Mouse (Mus musculus): ENCODE measurements around the gene Thbs4. TPM values are rescaled to one million over a fixed set of nuclear protein-coding genes. Genes with fewer than 3 reads are reported as not detected.

Gene Thbs4
- polyA plus RNA-seq, 1 experiment, result 0.26 TPM

GRCm38 (mm10) chr13:92799306-92799925 is 4.8 kb upstream of the Thbs4 start:
- H3K27ac ChIP-seq (ENCODE audit: insufficient read depth, low read length), result no peak overlapping the region
- H3K27me3 ChIP-seq (ENCODE audit: control insufficient read depth, insufficient read depth, low read length), result no peaks in the 10 kb centered on the region
- WGBS, result 80% methylated on average over 7 of the region's 7 CpGs
- H3K4me3 ChIP-seq (replicated peaks; ENCODE audit: insufficient read depth, low read depth, low read length), result no peak overlapping the region
- no peak for DNase-seq
- H3K4me1 ChIP-seq (ENCODE audit: control insufficient read depth, insufficient read depth, low read length), result no peaks in the 10 kb centered on the region
- TF ChIP-seq CTCF (IDR thresholded peaks at IDR 0.05; ENCODE audit: borderline replicate concordance, insufficient read depth, low read depth, low read length) (no peak), POLR2A (IDR thresholded peaks at IDR 0.05; ENCODE audit: borderline replicate concordance, insufficient read depth, low read length) (no peak)

- H3K27me3 ChIP-seq (ENCODE audit: control insufficient read depth, insufficient read depth, low read length), result no peaks in the 10 kb centered on the region
- no peak for DNase-seq
- H3K27ac ChIP-seq (ENCODE audit: insufficient read depth, low read length), result no peak overlapping the region
- TF ChIP-seq CTCF (IDR thresholded peaks at IDR 0.05; ENCODE audit: borderline replicate concordance, insufficient read depth, low read depth, low read length) (no peak), POLR2A (IDR thresholded peaks at IDR 0.05; ENCODE audit: borderline replicate concordance, insufficient read depth, low read length) (no peak)
- WGBS, result 75% methylated on average over 2 of the region's 2 CpGs
- H3K4me1 ChIP-seq (ENCODE audit: control insufficient read depth, insufficient read depth, low read length), result no peaks in the 10 kb centered on the region
- H3K4me3 ChIP-seq (replicated peaks; ENCODE audit: insufficient read depth, low read depth, low read length), result no peak overlapping the region
Observed at GRCm38 (mm10) chr13:92798830-92799229, 4.2 kb upstream of the Thbs4 start.

DNA sequence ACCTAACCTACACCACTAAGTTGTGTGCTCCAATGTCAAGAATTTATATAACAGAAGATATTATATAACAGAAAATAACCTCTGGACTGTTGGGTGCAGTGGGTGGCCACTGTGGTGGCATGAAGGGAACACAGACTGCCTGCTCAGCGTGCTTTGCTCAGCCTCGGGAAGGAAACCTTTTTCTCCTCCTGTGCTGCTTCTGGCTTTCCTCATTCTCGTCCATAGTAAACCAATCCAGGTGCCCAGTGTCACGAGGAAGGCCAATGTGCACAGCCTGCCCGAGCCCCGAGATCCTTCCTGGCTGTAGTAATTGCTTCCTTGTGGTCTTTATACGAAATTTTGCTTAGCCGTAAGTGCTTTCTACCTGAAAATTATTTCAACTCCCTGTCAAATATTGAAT is 982 bp downstream of the Thbs4 start:
- 69% methylated on average over 8 of the region's 8 CpGs for WGBS
- DNase-seq, result no peak
- H3K27me3 ChIP-seq (ENCODE audit: control insufficient read depth, insufficient read depth, low read length), result no peaks in the 10 kb centered on the region
- no peaks in the 10 kb centered on the region for H3K4me1 ChIP-seq (ENCODE audit: control insufficient read depth, insufficient read depth, low read length)
- no peak overlapping the region for H3K4me3 ChIP-seq (replicated peaks; ENCODE audit: insufficient read depth, low read depth, low read length)
- H3K27ac ChIP-seq (ENCODE audit: insufficient read depth, low read length), result no peak overlapping the region
- no peak for TF ChIP-seq CTCF (IDR thresholded peaks at IDR 0.05; ENCODE audit: borderline replicate concordance, insufficient read depth, low read depth, low read length)
- no peak for TF ChIP-seq POLR2A (IDR thresholded peaks at IDR 0.05; ENCODE audit: borderline replicate concordance, insufficient read depth, low read length)

GRCm38 (mm10) chr13:92791474-92791873 is 3.1 kb downstream of the Thbs4 start:
- H3K4me3 ChIP-seq (replicated peaks; ENCODE audit: insufficient read depth, low read depth, low read length), result no peak overlapping the region
- H3K27ac ChIP-seq (ENCODE audit: insufficient read depth, low read length), result no peak overlapping the region
- no peaks in the 10 kb centered on the region for H3K27me3 ChIP-seq (ENCODE audit: control insufficient read depth, insufficient read depth, low read length)
- no peak for DNase-seq
- H3K4me1 ChIP-seq (ENCODE audit: control insufficient read depth, insufficient read depth, low read length), result no peaks in the 10 kb centered on the region
- WGBS, result 85% methylated on average over 7 of the region's 7 CpGs
- TF ChIP-seq CTCF (IDR thresholded peaks at IDR 0.05; ENCODE audit: borderline replicate concordance, insufficient read depth, low read depth, low read length), result no peak
- no peak for TF ChIP-seq POLR2A (IDR thresholded peaks at IDR 0.05; ENCODE audit: borderline replicate concordance, insufficient read depth, low read length)

DNA sequence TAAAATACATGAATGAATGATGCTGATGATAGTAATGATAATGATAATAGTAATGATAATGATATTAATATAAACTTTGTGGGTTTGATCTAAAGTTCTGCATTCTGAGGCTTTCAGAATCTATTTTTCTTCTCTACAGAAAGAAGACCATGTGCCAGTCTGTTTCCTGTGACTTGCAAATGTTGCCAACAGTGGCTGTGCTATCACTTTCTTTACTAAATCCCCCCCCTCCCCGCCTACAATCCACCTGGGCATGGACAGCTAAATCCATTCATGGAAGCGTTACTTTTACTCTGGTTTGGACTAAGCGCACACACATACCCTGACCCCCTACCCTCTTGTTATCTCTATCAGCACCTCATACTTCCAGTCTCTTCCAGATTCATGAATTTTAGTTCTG is 10.3 kb downstream of the Thbs4 start:
- 90% methylated on average over 3 of the region's 3 CpGs for WGBS
- H3K4me3 ChIP-seq (replicated peaks; ENCODE audit: insufficient read depth, low read depth, low read length), result no peak overlapping the region
- no peaks in the 10 kb centered on the region for H3K27me3 ChIP-seq (ENCODE audit: control insufficient read depth, insufficient read depth, low read length)
- no peak for DNase-seq
- no peaks in the 10 kb centered on the region for H3K4me1 ChIP-seq (ENCODE audit: control insufficient read depth, insufficient read depth, low read length)
- H3K27ac ChIP-seq (ENCODE audit: insufficient read depth, low read length), result no peak overlapping the region
- TF ChIP-seq POLR2A (IDR thresholded peaks at IDR 0.05; ENCODE audit: borderline replicate concordance, insufficient read depth, low read length) (no peak), CTCF (IDR thresholded peaks at IDR 0.05; ENCODE audit: borderline replicate concordance, insufficient read depth, low read depth, low read length) (no peak)

DNA sequence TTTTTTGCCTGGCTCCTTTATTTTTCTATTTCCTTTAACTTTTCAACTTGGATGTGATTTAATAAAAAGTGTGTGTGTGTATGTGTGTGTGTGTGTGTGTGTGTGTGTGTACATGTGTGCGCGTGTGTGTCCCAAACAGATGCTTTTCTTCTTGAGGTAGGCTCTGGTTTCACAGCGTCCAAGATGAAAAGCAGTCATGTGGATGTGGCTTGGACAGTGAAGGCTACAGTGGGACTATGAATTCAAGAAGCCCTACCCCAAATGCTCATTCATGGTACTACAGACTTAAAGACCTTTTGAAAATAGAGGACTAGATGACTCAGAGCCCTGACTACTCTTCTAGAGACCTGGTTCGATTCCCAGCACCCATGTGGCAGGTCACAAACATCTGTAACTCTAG is 11.1 kb downstream of the Thbs4 start:
- Histone ChIP-seq H3K4me3 (replicated peaks; ENCODE audit: insufficient read depth, low read depth, low read length) (no peak overlapping the region), H3K27ac (ENCODE audit: insufficient read depth, low read length) (no peak overlapping the region), H3K4me1 (ENCODE audit: control insufficient read depth, insufficient read depth, low read length) (no peaks in the 10 kb centered on the region), H3K27me3 (ENCODE audit: control insufficient read depth, insufficient read depth, low read length) (no peaks in the 10 kb centered on the region)
- TF ChIP-seq POLR2A (IDR thresholded peaks at IDR 0.05; ENCODE audit: borderline replicate concordance, insufficient read depth, low read length) (no peak), CTCF (IDR thresholded peaks at IDR 0.05; ENCODE audit: borderline replicate concordance, insufficient read depth, low read depth, low read length) (no peak)
- DNase-seq, result no peak
- WGBS, result 94% methylated on average over 4 of the region's 4 CpGs

DNA sequence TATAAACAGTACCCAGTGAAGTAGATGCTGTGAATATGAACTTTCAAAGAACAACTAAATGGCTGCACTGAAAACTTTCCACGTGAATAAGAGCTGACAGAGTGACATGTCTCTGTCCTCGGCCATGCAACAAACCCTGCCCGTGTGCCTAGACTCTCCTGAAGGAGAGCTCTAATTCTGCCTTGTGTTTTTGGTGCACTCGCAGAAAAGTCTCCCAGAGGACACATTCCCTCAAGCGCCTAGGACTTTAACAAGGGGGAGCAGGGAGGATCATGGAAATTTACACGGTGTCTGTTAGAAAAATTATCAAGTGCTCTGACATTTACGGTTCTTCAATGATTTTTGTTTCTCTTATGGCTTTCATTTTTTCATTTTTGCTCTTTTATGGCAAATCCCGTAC is 13.7 kb downstream of the Thbs4 start:
- Histone ChIP-seq H3K27ac (ENCODE audit: insufficient read depth, low read length) (no peak overlapping the region), H3K4me3 (replicated peaks; ENCODE audit: insufficient read depth, low read depth, low read length) (no peak overlapping the region), H3K4me1 (ENCODE audit: control insufficient read depth, insufficient read depth, low read length) (peaks cover under 1% of the 10 kb centered on the region; the same call in 1 of the 2 replicates), H3K27me3 (ENCODE audit: control insufficient read depth, insufficient read depth, low read length) (no peaks in the 10 kb centered on the region)
- no peak for DNase-seq
- 82% methylated on average over 8 of the region's 8 CpGs for WGBS
- TF ChIP-seq POLR2A (IDR thresholded peaks at IDR 0.05; ENCODE audit: borderline replicate concordance, insufficient read depth, low read length), result no peak
- no peak for TF ChIP-seq CTCF (IDR thresholded peaks at IDR 0.05; ENCODE audit: borderline replicate concordance, insufficient read depth, low read depth, low read length)

DNA sequence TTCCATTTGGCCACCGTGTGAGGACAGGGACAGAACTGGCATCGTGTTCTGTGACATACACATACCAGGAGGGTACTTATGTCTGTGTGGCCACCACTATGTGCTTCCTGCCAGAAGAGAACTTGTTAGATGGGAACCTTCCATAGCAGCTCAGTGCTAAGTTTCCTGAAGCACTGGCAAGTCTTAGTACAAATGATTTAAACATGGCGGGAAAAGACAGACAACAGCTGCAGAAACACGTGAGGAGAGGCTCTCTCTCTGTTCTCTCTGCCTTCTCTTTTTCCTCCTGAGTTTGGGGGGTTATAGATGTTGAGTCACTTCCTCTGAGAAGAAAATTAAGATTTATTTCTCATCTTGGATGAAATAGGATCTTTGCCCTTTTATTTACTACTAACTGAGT is 14.5 kb downstream of the Thbs4 start:
- Histone ChIP-seq H3K27ac (ENCODE audit: insufficient read depth, low read length) (no peak overlapping the region), H3K4me1 (ENCODE audit: control insufficient read depth, insufficient read depth, low read length) (peaks cover 2% of the 10 kb centered on the region; the same call in 1 of the 2 replicates), H3K27me3 (ENCODE audit: control insufficient read depth, insufficient read depth, low read length) (no peaks in the 10 kb centered on the region), H3K4me3 (replicated peaks; ENCODE audit: insufficient read depth, low read depth, low read length) (no peak overlapping the region)
- DNase-seq, result no peak
- TF ChIP-seq CTCF (IDR thresholded peaks at IDR 0.05; ENCODE audit: borderline replicate concordance, insufficient read depth, low read depth, low read length) (no peak), POLR2A (IDR thresholded peaks at IDR 0.05; ENCODE audit: borderline replicate concordance, insufficient read depth, low read length) (no peak)
- WGBS, result 85% methylated on average over 4 of the region's 4 CpGs
